Mouse (Mus musculus) embryonic facial prominence, embryonic 11.5 days (tissue): ENCODE results near the gene Lpin3. TPM values are rescaled to one million over a fixed set of nuclear protein-coding genes. Genes with fewer than 3 reads are reported as not detected.

Experiments
- ATAC-seq: fragments of 200-750 bp; cut with Nextera tagmentation; replicated peaks from 2 replicates; pipeline ENCODE4 v1.8.0; 2017; ENCODE audit warnings: low read depth; ENCODE audit not compliant: insufficient number of reproducible peaks, low FRiP score, low TSS enrichment
- DNase-seq: peaks from one replicate; pipeline ENCODE4 v3.0.0-alpha.2; 2015; ENCODE audit warnings: low spot score
- H3K27ac ChIP-seq: fragments of 300-500 bp; sonication (generic); replicated peaks from 2 replicates; pipeline ENCODE4 v1.5.1; 2014; ENCODE audit warnings: mild to moderate bottlenecking, low read depth, low read length, control low read depth
- H3K27me3 ChIP-seq: fragments of 300-500 bp; sonication (generic); 2 replicates; pipeline ENCODE4 v1.6.1; 2014; ENCODE audit warnings: mild to moderate bottlenecking, low read length, moderate library complexity, mixed read lengths; ENCODE audit not compliant: control insufficient read depth, insufficient read depth
- H3K36me3 ChIP-seq: fragments of 300-500 bp; sonication (generic); replicated peaks from 2 replicates; pipeline ENCODE4 v1.6.1; 2014; ENCODE audit warnings: low read depth, mild to moderate bottlenecking, low read length, moderate library complexity, mixed read lengths; ENCODE audit not compliant: control insufficient read depth, insufficient read depth
- H3K4me1 ChIP-seq: fragments of 300-500 bp; sonication (generic); 2 replicates; pipeline ENCODE4 v1.6.1; 2014; ENCODE audit warnings: low read length, mixed read lengths; ENCODE audit not compliant: control insufficient read depth, insufficient read depth
- H3K4me2 ChIP-seq: fragments of 300-500 bp; sonication (generic); 2 replicates; pipeline ENCODE4 v1.6.1; 2014; ENCODE audit warnings: low read depth, mild to moderate bottlenecking, control low read depth, low read length, moderate library complexity
- H3K4me3 ChIP-seq: fragments of 300-500 bp; sonication (generic); 2 replicates; pipeline ENCODE4 v1.5.1; 2014; ENCODE audit warnings: low read depth, low read length, control low read depth
- H3K9ac ChIP-seq: fragments of 300-500 bp; sonication (generic); replicated peaks from 2 replicates; pipeline ENCODE4 v1.6.1; 2014; ENCODE audit warnings: mild to moderate bottlenecking, control low read depth, low read length
- H3K9me3 ChIP-seq: fragments of 300-500 bp; sonication (generic); replicated peaks from 2 replicates; pipeline ENCODE4 v1.6.1; 2016; ENCODE audit warnings: mild to moderate bottlenecking, low read length, inconsistent platforms, mixed read lengths; ENCODE audit not compliant: control insufficient read depth
- WGBS: fragments of 180-500 bp; shearing (Covaris S2); extraction: QIAGEN DNeasy Blood & Tissue Kit; methylation state at CpG from one replicate; pipeline ENCODE4 v1.1.7; 2014; 5-methylcytosine and 5-hydroxymethylcytosine counted together
- polyA plus RNA-seq: library from polyadenylated mRNA; unstranded; fragments of >200 nt; fragmentation: Nextera tagmentation; extraction: Ambion mirVana; gene quantifications from 2 replicates; pipeline ENCODE4 v1.2.1, GENCODE M21; 2014

Gene Lpin3
- polyA plus RNA-seq, 1 experiment from 2014 or later = 0.50 TPM

DNA sequence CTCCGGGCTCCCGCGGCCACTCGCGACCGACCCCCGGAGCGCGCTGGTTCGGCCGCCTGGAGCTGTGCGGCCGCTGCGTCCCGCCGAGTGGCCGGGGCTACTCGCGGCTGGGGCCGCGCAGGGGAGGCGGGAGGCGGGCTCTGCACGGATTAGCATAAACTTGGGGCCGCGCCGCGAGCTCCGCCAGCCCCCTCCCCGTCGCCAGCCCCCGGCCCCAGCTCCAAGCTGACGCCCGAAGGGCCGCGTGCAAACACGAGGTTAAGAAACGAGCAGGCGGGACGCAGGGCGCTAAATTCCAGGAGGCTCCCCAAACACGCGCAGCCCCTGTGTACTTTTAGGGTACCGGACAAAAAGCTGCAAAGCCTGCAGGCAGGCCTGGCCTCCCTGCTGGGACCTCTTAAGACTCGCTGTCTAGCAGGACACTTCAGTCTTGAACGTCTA, 31.8 kb downstream of the Lpin3 start, which contains the start of gene Emilin3:
TSS of gene Emilin3 (minus strand) at position 98 of the 441 bp plus-strand sequence.
- under 1% methylated on average over 46 of the region's 46 CpGs for WGBS
- Histone ChIP-seq H3K9ac (peak within 1 kb of the TSS; percentile 73), H3K4me3 (peak within 1 kb of the TSS; percentile 56), H3K9me3 (no peaks in the 10 kb centered on the region), H3K36me3 (no peaks in the 10 kb centered on the region), H3K27ac (no peak within 1 kb of the TSS), H3K4me2 (peak within 1 kb of the TSS; percentile 93), H3K4me1 (peaks cover 3% of the 10 kb centered on the region; the same call in 1 of the 2 replicates), H3K27me3 (peaks cover 19% of the 10 kb centered on the region)
- ATAC-seq (peak; percentile 27; the same call in 1 of the 2 replicates), DNase-seq (peak; percentile 66)

DNA sequence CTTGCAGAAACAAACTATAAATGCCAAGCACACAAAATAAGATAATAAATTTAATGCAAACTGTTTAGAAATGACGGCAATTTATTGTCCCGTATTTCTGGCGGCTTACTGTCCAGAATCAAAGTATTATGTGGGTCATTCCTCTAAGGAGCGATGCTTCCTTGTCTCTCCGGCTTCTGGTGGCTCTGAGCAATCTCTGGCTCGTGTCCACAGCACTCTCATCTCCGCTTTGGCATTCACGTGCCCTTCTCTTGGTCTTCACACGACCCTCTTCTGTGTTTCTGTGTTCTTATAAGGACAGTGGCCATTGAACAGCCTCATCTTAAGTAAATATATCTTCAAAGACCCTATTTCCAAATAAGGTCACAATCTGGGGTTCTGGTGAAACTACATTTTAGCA, 34.2 kb downstream of the Lpin3 start:
- ATAC-seq (no peak), DNase-seq (no peak)
- Histone ChIP-seq H3K27me3 (peaks cover 19% of the 10 kb centered on the region), H3K36me3 (no peaks in the 10 kb centered on the region), H3K9me3 (no peaks in the 10 kb centered on the region), H3K27ac (no peak overlapping the region), H3K4me3 (no peak overlapping the region), H3K4me2 (no peak overlapping the region), H3K9ac (no peak overlapping the region), H3K4me1 (peaks cover 3% of the 10 kb centered on the region; the same call in 1 of the 2 replicates)
- WGBS = 87% methylated on average over 9 of the region's 9 CpGs

DNA sequence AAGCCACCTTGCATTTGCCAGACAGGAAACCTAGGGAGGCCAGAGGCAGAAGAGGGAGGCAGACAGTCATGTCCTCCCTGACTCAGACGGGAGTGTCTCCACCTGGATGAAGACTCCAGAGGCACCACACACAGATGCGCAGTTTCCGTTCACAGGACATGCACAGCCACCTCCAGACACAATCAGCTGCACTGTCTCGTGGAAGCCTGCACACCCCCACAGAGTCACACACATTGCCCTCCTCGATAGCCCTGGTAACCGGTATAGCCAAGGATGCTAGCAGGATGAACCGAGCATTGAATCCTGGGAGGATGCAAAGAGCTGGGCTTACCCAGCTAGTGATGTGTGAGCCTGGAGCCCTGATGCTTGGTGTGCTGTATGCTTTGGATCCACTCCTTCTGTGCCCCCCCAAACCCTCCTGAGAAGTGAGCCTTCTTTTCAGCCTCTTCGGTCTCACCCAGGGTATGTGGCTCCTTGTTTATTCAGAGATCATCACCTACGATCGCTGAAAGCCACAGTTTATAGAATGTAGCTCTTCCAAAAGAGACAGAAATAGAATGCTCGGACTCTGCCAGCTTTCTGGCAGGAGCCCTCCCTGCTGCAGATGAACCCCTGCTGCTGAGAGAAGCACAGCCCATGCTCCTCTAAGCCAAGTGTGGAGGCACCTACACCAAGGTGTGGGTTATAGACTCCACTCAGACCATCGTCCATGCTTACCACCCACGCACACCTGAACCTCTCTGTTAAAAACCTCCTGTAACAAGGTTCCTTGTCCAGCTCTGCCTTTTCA, 35.5 kb downstream of the Lpin3 start:
- H3K4me3 ChIP-seq = no peak overlapping the region
- H3K4me1 ChIP-seq = peaks cover 3% of the 10 kb centered on the region
- no peak for ATAC-seq
- no peaks in the 10 kb centered on the region for H3K36me3 ChIP-seq
- DNase-seq = no peak
- WGBS = 79% methylated on average over 13 of the region's 13 CpGs
- no peak overlapping the region for H3K4me2 ChIP-seq
- H3K9ac ChIP-seq = no peak overlapping the region
- H3K27ac ChIP-seq = no peak overlapping the region
- H3K9me3 ChIP-seq = no peaks in the 10 kb centered on the region
- peaks cover 11% of the 10 kb centered on the region for H3K27me3 ChIP-seq

DNA sequence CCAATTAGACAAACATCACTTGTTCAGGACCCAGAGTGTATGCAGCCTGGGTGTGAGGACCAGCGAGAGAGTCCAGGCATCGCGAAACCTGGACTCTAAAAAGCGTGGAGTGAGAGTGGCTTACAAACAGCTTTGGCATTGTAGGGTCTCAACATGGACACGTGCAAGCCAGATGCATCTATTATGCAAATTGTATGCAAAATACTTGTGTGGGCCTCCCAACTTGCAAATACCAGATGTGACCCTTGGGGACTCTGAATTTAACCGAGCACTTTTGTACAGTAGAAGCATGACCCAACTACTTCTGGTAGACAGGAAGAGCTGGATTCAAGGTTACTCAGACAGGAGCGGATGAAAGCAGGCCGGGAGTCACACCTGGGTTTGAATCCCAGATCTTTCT, 36.2 kb downstream of the Lpin3 start:
- Histone ChIP-seq H3K4me1 (peaks cover 3% of the 10 kb centered on the region), H3K36me3 (no peaks in the 10 kb centered on the region), H3K9me3 (no peaks in the 10 kb centered on the region), H3K9ac (no peak overlapping the region), H3K4me2 (no peak overlapping the region), H3K27ac (no peak overlapping the region), H3K27me3 (peaks cover 9% of the 10 kb centered on the region), H3K4me3 (no peak overlapping the region)
- DNase-seq = no peak
- WGBS = 79% methylated on average over 8 of the region's 8 CpGs
- ATAC-seq = no peak

DNA sequence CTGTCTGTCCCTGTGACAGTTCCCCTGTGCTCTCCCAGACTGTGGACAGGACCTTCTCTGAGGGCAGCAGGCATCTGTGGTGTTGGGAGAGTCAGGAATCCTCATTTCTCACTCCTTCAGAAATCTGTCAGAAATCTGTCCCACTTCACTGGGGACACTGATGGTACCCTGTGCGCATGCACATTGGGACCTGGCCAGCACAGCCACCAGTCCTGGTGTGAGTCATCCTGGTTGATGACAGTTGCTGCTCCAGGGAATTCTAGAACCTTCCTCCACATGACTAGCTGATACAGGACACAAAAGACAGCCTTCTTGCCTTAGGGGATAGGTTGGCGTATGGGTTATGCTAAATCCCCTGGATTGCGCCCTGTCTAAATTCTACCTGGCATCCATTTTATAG, 36.8 kb downstream of the Lpin3 start:
- ATAC-seq = no peak
- Histone ChIP-seq H3K4me3 (no peak overlapping the region), H3K4me2 (no peak overlapping the region), H3K9me3 (no peaks in the 10 kb centered on the region), H3K27me3 (peaks cover 5% of the 10 kb centered on the region; the same call in 1 of the 2 replicates), H3K9ac (no peak overlapping the region), H3K27ac (no peak overlapping the region), H3K4me1 (peaks cover 3% of the 10 kb centered on the region), H3K36me3 (no peaks in the 10 kb centered on the region)
- no peak for DNase-seq
- 92% methylated on average over 3 of the region's 3 CpGs for WGBS

DNA sequence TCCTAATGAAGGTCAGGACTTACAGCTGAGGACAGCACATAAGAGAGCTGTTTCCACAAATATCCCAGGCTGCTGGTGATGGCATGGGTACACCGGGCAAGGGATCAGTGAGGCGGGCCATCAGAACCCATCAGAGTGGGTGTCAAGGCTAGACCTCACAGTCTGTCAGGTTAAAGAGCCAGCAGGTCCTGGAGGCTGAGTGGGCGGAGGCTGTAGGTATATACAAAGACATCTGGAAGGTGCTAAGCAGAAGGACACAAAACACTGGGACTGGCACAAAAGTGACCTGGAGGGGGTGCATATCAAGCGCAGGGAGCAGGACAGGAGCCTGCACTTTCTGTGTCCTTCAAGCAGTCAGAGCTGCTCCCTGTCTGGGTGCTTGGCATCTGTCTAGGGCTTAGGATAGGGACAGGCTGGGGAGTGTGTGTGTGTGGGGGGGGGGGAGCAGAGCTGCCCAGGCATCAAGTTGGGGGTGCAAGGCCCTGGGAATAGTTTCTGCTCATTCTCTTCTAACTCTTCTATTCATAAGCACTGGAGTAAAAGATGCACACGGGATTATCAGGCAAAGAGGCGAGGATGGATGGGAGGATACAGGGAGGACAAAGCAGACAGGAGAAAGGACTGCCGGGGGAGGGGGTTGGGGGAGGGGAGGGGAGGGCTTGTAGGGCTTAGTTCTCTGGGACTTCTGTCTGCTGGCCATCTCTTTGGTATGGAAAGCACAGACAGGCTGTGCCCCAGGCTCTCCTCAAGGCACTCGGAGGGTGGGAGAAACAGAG, 37.9 kb downstream of the Lpin3 start:
- peaks cover 3% of the 10 kb centered on the region for H3K4me1 ChIP-seq
- ATAC-seq = 0 out of 2 replicates have a peak, but pooled peaks have one; percentile 54
- no peak overlapping the region for H3K4me3 ChIP-seq
- no peaks in the 10 kb centered on the region for H3K9me3 ChIP-seq
- H3K36me3 ChIP-seq = no peaks in the 10 kb centered on the region
- 51% methylated on average over 8 of the region's 8 CpGs for WGBS
- no peaks in the 10 kb centered on the region for H3K27me3 ChIP-seq
- DNase-seq = no peak
- H3K4me2 ChIP-seq = no peak overlapping the region
- H3K27ac ChIP-seq = no peak overlapping the region
- no peak overlapping the region for H3K9ac ChIP-seq

DNA sequence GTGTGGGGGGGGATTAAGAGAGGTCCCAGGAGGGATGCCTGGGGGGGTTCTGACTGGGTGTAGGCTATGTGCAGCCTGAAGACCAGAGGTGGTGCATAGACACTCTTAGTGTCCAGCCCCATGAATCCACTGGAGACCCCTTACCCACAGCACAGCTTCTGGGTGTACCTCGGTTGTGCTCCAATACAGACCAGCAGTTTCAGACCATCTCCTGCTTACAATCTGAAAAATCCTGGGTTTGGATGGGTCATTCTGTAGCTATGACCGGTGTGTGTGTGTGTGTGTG, 38.4 kb downstream of the Lpin3 start:
- H3K9ac ChIP-seq = no peak overlapping the region
- DNase-seq (no peak), ATAC-seq (peak; percentile 39; the same call in 1 of the 2 replicates)
- no peak overlapping the region for H3K4me2 ChIP-seq
- H3K9me3 ChIP-seq = no peaks in the 10 kb centered on the region
- H3K4me3 ChIP-seq = no peak overlapping the region
- WGBS = 88% methylated on average over 2 of the region's 2 CpGs
- no peak overlapping the region for H3K27ac ChIP-seq
- peaks cover 3% of the 10 kb centered on the region for H3K4me1 ChIP-seq
- no peaks in the 10 kb centered on the region for H3K36me3 ChIP-seq
- no peaks in the 10 kb centered on the region for H3K27me3 ChIP-seq

DNA sequence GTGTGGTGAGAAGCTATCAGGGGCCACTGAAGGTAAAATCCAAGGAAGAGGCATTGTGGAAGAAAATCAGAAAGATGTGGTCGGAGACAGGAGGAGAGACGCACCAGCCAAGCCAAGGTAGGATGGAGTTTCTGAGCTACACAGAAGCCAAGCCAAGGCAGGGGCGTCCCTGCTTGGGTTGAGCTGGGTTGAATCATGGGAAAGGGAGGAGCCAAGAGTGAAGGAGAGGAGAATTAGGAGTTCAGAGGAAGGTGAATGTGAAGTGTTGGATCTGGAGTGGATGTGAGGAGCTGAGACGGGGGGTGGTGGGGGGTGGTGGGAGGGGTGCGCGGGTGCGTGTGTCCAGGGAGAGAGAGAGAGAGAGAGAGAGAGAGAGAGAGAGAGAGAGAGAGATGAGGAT, 40.8 kb downstream of the Lpin3 start:
- Histone ChIP-seq H3K27me3 (no peaks in the 10 kb centered on the region), H3K9me3 (no peaks in the 10 kb centered on the region), H3K27ac (no peak overlapping the region), H3K36me3 (no peaks in the 10 kb centered on the region), H3K4me3 (no peak overlapping the region), H3K4me1 (no peaks in the 10 kb centered on the region; the same call in 1 of the 2 replicates), H3K4me2 (no peak overlapping the region), H3K9ac (no peak overlapping the region)
- ATAC-seq (no peak), DNase-seq (no peak)
- 60% methylated on average over 3 of the region's 7 CpGs for WGBS
